Mouse (Mus musculus): ENCODE data around the gene Prtg.
A peak's percentile ranks its signal among the peaks of the same experiment; 100 is the strongest.

Gene Prtg

GRCm38 (mm10) chr9:72923068-72923467, 116.4 kb downstream of the Prtg start:
- no peak for DNase-seq

- DNase-seq = peak; percentile 28
Measured at GRCm38 (mm10) chr9:72925021-72925934, 118.6 kb downstream of the Prtg start, which contains the start of gene Pygo1. TSS of gene Pygo1 (plus strand) at chr9:72925645.

- DNase-seq = no peak
Measured at GRCm38 (mm10) chr9:72925935-72926258, 119.2 kb downstream of the Prtg start.

GRCm38 (mm10) chr9:72931166-72931790, 124.6 kb downstream of the Prtg start:
- DNase-seq = no peak

- no peak for DNase-seq
Measured at GRCm38 (mm10) chr9:72935309-72935708, 128.6 kb downstream of the Prtg start.

GRCm38 (mm10) chr9:72936301-72936700, 129.6 kb downstream of the Prtg start:
- no peak for DNase-seq

- DNase-seq = peak; percentile 16
Measured at GRCm38 (mm10) chr9:72943424-72943823, 136.8 kb downstream of the Prtg start.

GRCm38 (mm10) chr9:72944286-72944685, 137.6 kb downstream of the Prtg start:
- no peak for DNase-seq

GRCm38 (mm10) chr9:72947010-72947409, 140.3 kb downstream of the Prtg start:
- DNase-seq = no peak

GRCm38 (mm10) chr9:72949572-72949971, 142.9 kb downstream of the Prtg start:
- peak; percentile 29 for DNase-seq

- peak; percentile 36 for DNase-seq
Measured at GRCm38 (mm10) chr9:72954746-72955145, 148.1 kb downstream of the Prtg start.

- peak; percentile 70 for DNase-seq
Measured at GRCm38 (mm10) chr9:72955546-72955945, 148.9 kb downstream of the Prtg start.

- DNase-seq = peak; percentile 85
Measured at GRCm38 (mm10) chr9:72958521-72959450, 152.1 kb downstream of the Prtg start, which contains the start of the genes Dyx1c1 and Gm44503. TSS of gene Dyx1c1 (plus strand) at chr9:72958785. TSS of gene Gm44503 (plus strand) at chr9:72958852.

- DNase-seq = no peak
Measured at GRCm38 (mm10) chr9:72961346-72961745, 154.7 kb downstream of the Prtg start.

GRCm38 (mm10) chr9:72961959-72962358, 155.3 kb downstream of the Prtg start:
- DNase-seq = peak; percentile 82
